Mouse (Mus musculus) urinary bladder, postnatal 0 days (tissue): ENCODE measurements around the gene Sirt3. TPM values are rescaled to one million over a fixed set of nuclear protein-coding genes. Genes with fewer than 3 reads are reported as not detected.

ENCODE experiments used
- polyA plus RNA-seq: library from polyadenylated mRNA; unstranded; fragments of >200 nt; fragmentation: Nextera tagmentation; extraction: Ambion mirVana; gene quantifications from 2 replicates; pipeline ENCODE4 v1.2.1, GENCODE M21; 2015

The Sirt3 gene
- 16.6 and 18.1 TPM in 2 replicates for polyA plus RNA-seq

DNA sequence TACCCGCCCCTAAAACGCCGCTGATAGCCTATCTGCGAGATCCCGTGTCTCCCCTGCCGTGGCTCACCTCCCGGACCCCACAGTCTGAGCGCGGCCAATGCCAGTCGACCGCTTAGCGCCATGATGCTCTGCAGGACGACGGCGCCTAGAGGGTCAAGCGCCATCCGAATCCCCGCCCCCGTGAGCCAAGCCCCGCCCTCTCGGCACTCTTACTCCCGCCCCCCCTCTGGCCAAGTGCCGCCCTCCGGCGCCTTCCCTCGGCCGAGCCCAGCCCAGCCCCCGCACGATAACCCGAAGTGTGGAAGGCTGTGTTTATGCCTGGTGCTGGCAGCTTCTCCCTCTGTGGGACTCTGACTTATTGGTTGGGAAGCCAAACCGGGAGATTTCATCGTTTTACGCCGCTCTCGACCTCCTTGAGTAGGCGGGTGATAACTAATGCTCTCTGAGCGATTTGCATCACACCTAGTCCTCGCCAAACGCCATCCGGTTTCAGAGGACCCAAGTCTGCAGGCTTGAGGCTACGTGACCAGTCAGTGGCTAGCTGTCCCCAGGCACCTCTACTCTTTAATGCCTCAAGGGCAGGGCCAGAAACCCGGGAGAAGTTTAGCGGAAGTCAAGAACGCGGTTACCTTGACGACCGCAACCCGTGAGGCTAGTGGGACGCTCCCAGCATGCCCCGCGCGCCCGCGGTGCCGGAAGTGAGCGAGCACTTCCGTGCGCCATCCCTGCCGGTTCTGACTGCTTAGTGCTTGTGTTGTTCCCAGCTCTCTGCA, at the start of gene Sirt3, which contains the start of gene Psmd13:
Gene Sirt3 (minus strand): TSS at position 614 of the 773 bp plus-strand sequence.
Gene Psmd13 (plus strand): TSS at position 273 of the 773 bp plus-strand sequence.

DNA sequence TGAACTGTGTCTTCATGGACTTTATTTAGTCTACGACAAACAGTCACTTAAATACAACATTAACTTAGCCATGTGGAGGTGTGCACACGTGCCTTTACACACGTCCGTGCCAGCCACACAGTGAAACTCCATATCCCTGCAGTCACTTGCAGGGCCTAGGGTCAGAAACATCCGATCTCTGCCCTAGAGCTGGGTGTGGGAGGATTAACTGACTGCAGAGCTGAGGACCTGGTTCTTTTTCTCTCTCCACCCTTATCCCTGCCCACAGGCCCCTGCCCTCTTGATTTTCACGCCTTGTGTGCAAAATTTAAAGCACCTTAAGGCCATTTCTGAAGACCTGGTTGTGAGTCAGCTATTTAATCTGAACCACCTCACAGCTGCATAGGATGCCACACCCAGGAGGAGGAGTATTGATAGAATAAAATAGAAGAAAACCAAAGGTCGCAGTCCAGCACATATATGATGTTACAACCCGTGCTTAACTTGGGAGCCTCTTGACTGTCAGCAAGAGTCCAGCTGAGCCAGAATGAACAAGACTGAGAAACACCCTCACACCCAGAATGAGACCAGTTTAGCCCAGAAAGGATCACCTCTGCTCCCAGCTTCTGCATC, 38.4 kb upstream of the Sirt3 start, which contains the start of gene Nlrp6:
Gene Nlrp6 (plus strand): TSS at position 485 of the 612 bp plus-strand sequence.

DNA sequence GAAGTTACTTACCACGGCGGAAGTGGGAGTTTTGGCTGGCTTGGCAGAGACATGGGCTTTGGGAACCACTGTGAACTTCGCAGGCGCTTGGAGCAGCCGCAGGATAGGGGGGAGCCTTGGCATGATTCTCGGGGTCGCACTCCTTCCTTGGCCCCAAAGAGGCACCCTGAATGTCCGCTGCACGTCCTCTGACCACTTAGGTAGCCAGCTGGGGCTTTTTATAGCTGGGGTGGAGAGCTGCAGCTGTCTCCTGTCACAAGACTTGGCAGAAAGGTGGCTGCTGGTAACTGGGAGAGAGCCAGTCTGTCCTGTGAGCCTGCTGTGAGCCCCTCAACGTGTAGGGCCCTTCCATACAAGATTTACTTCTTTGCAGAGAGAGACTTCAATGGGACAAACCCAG, 18.1 kb upstream of the Sirt3 start, which contains the start of gene Cox8b:
Gene Cox8b (minus strand): TSS at position 227 of the 400 bp plus-strand sequence.

DNA sequence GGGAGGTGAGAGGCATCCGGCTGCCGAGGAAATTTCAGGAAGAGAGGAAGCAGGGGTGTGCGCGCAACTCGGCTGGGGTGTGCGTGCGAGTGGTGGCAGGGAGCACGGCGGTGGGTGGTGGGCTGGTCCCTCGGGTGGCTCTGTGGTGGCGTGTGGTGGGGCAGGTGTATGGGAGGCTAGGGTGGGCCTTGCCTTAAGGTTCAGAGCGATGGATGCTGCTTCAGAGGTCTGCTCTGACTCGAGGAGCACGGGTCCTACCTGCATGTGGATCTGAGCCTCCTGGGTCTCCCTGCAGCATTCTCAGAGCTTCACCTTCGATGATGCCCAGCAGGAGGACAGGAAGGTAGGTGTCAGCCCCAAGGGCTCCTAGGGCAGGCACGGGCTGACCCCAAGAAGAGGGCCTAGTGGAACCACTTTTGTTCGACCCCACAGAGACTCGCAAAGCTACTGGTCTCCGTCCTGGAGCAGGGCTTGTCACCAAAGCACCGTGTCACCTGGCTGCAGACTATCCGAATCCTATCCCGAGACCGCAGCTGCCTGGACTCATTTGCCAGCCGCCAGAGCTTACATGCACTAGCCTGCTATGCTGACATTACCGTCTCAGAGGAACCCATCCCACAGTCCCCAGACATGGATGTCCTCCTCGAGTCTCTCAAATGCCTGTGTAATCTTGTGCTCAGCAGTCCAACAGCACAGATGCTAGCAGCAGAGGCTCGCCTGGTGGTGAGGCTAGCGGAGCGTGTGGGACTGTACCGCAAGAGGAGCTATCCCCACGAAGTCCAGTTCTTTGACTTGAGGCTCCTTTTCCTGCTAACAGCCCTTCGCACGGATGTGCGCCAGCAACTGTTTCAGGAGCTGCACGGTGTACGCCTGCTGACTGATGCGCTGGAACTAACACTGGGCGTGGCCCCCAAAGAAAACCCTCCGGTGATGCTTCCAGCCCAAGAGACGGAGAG, 24.3 kb downstream of the Sirt3 start, which contains the start of gene Bet1l:
Gene Bet1l (minus strand): TSS at position 28 of the 956 bp plus-strand sequence.

DNA sequence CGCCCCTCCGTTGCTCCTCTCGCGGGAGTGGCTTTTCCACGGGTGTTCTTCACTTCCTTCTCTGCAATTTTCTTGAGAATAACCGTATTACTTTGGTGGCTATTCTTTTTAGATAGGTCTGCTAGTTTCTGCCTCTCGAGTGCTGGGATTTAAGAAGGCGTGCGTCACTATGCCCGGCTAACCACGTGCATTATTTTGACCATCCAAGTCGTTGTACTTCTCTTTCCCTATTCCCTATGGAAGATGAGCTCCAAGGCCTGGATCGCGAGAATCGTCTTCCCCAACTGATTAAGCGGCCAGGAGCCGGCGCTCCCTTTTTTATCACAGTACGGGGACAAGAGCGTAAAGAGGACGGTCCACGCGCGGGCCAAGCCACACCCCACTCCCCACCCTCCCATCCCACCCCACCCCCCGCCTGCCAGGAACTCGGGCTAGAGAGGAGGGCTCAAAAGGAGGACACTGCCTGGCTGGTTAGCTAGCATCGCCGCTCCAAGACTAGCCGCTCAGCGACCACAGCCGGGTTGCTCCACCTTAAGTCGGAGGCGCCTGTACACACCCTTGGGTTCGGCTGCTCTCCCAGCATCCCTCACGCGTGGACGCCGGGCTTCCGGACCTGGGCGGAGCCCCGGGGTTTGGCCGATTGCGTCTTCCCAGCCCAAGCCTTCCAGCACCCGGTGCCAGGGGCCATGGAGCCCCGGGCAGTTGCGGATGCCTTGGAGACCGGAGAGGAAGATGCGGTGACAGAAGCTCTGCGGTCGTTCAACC, 25.1 kb downstream of the Sirt3 start, which contains the start of gene Ric8a:
Gene Ric8a (plus strand): TSS at position 173 of the 765 bp plus-strand sequence.

DNA sequence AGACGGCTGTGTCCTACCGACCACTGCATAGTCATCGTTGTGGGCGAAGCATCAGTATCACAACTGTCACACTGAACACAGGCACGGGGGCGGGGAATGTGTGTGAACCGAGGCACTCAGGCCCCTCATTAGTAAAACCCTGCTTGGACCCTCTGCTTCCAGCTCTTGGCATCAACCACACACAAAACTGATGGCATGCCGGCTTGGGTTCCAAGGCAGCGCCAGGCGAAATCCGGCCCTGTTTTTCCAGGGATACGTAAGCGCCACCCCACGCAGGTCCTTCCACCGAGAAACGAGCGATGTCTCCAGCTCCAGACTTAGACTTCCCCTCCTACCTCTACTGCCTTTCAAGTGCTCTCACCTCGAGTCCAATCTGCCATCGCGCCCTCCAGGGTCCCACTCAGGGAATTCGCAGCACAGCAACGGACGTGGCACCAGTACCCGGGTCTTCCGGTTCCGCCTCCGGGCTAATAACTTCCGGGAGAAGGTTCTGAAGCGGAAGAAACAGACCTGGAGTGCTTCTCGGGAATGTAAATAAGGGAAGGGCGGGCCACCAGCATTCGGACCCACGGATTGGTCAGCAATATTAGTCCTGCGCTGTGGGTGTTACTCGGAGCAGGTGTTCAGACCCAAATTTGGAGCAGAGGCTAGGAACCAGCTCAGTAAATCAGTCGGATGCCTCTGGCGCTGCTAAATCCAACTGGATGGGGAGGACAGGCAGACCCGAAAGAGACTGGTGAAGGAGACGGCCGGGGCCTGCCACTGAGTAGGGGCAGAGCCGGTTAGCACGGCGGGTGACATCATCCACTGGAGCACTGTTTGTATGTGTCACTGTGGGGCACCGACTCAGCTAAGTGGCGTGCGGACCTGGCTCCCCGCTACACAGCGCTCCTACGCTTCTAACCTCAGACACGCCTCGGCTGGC, 26.0 kb downstream of the Sirt3 start, which contains the start of gene Gm45785:
Gene Gm45785 (minus strand): TSS at position 472 of the 925 bp plus-strand sequence.

DNA sequence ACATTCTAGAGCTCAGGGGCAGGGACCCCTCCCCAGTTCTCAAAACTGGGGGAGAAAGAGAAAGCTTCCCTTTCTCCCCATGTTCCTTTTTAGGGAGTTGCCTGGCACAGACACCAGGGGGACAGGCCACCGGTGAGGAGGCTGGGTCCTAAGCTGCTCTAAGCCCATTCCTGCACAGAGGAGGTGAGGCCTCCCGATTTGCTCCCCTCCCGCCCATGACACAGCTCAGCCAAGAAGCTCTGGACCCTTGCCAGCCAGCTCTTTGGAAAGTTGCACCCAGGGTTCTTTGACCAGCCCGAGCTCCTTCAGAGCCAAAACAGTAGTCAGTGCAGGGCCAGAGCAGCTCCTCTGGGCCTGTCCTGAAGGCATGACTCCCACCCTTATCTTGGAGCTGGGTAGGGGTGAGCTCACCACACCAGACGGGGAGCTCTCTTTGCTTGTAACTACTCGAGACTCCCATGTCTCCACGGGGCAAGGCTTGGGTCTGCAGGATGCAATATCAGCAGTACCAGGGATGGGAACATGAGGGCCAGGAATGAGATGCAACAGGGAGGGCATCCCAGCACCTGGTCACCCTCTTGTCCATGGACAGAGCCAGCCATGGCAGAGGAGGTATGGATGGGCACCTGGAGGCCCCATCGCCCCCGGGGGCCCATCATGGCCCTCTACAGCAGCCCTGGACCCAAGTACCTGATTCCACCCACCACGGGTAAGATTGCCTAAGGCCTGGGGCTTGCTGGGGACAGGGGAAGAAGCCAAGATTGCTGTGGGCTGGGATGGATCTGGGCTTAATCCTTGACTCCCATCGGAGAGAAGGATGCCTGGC, 34.1 kb downstream of the Sirt3 start, which contains the start of gene Odf3:
Gene Odf3 (plus strand): TSS at position 51 of the 826 bp plus-strand sequence.

DNA sequence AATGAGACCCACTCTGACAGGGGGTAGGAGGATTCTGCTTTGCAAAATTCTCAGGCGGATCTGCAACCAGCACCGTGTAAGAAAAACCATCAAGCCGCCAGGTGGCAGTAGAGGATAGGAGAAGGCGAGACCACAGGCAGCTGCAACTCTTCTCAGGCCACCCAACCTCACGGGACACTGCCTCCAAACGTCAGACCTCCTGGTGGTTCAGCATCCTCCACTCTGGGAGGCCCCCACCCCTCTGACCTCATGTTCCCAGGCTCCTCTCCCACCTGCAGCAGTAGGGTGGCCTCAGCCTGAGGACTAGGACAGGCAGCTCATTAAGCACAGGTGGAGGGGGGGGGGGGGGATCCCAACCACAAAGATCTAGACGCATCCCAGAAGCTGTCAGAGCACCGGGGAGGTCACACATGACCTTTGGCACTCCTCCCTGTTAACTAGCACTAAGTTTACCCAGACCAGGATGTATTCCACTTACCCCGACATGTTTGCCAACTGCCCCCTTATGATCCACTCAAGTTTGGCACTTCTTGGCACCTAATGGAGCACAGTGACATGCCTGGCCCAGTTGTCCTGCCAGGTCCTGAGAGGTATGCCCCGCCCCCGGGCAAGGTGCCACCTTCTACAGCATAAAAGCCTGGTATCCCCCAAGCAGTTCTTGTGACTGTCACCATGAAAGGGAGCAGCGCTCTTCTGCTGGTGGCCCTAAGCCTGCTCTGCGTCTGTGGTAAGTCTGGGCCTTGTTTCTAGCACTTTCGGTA, 37.0 kb downstream of the Sirt3 start, which contains the start of gene Scgb1c1:
Gene Scgb1c1 (plus strand): TSS at position 643 of the 761 bp plus-strand sequence.

DNA sequence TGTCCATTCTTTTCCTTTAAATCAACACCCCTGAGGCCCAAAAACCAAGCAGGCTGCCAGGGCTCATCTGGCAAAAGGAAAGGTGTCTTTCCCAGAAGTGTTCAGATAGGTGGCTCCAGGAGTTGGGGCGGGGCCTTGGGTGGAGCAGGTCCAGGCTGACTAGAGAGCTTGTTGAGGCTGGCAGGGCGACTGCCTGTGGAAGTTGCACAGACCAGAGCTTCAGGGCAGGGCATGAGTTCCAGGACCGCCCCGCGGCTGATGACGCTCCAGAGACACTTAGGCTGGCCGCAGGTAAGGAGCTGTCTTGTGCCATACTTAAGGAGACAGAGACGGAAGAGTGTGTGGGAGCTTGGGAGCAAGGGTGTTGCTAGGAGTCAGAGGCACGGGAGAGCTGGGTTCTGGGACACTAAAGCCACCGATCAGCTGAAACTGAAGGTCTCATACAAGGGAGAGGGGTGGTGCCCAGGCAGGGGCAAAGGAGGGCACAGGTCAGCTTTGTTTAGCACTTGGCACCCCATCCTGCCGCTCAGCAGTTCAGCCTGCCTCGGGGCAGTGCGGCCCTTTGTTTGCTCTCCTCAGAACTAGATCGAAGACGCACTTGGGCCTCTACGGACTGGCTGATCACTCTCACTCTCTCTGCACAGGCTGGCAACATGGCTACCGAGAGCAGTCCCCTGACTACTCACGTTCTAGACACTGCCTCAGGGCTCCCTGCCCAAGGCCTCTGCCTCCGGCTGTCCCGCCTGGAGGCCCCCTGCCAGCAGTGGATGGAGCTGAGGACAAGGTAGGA, 46.9 kb downstream of the Sirt3 start, which contains the start of gene Urah:
Gene Urah (plus strand): TSS at position 51 of the 790 bp plus-strand sequence.

DNA sequence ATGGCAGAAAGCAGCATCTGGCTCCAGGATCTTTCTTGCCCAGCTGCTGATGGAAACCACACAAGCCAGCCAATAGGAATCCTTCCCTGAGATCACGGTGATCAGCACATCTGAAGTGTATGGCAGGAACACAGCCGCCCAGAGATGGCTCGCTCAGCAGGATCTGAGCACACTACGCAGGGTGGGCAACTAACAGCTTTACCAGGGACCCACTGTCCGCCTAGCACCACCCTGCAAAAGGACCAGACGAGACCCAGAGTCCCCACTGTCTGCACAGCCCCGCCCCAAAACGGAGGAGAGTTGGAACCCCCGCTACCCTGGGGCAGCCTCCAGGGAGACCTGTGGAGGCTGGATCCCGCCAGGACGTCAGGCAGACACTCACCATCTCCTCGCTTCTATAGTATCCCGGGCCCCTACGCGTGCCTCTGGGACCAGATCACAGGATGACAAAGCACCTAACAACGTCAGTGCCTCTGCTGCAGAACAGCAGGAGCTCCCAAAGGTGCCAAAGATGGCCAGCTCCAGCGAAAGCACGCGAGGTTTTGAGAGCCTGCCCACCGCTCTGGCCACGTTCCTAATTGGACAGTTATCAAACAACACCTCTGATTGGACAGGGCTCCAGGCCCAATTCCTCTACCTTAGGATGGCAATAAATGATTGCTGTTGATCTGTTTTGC, 60.3 kb downstream of the Sirt3 start, which contains the start of gene Zfp941:
Gene Zfp941 (minus strand): TSS at position 526 of the 677 bp plus-strand sequence.

Other genes with a start within 250 kb of the Sirt3 start
- gene Olfr53, start 235.9 kb downstream of the Sirt3 start, polyA plus RNA-seq, result not detected in 2 replicates
- gene Olfr539, start 222.4 kb downstream of the Sirt3 start, polyA plus RNA-seq, result not detected in 2 replicates
- not detected in 2 replicates for gene Olfr45, start 200.4 kb downstream of the Sirt3 start, polyA plus RNA-seq
- not detected in 2 replicates for gene Olfr541, start 185.0 kb downstream of the Sirt3 start, polyA plus RNA-seq
- gene Cyp2e1, start 118.6 kb downstream of the Sirt3 start, polyA plus RNA-seq, result 0.25 and 0.75 TPM in 2 replicates
- gene Syce1, start 94.5 kb downstream of the Sirt3 start, polyA plus RNA-seq, result 0.19 and 0.25 TPM in 2 replicates
- gene Zfp941, start 60.1 kb downstream of the Sirt3 start, polyA plus RNA-seq, result 0.55 and 0.98 TPM in 2 replicates
- 9.5 and 11.1 TPM in 2 replicates for gene Urah, start 47.3 kb downstream of the Sirt3 start, polyA plus RNA-seq
- gene Scgb1c1, start 36.8 kb downstream of the Sirt3 start, polyA plus RNA-seq, result not detected in 2 replicates
- 0.14 TPM in 1 of 2 replicates, not detected in the other for gene Odf3, start 34.5 kb downstream of the Sirt3 start, polyA plus RNA-seq
- gene Gm45785, start 26.0 kb downstream of the Sirt3 start, polyA plus RNA-seq, result not detected in 2 replicates
- 50.8 and 53.1 TPM in 2 replicates for gene Ric8a, start 25.4 kb downstream of the Sirt3 start, polyA plus RNA-seq
- 39.9 and 50.6 TPM in 2 replicates for gene Bet1l, start 24.7 kb downstream of the Sirt3 start, polyA plus RNA-seq
- 160 and 172 TPM in 2 replicates for gene Psmd13, start 341 bp downstream of the Sirt3 start, polyA plus RNA-seq
- gene Cox8b, start 18.1 kb upstream of the Sirt3 start, polyA plus RNA-seq, result 0.43 and 0.74 TPM in 2 replicates
- gene Nlrp6, start 38.6 kb upstream of the Sirt3 start, polyA plus RNA-seq, result 0.08 and 0.22 TPM in 2 replicates
- gene Pgghg, start 59.1 kb upstream of the Sirt3 start, polyA plus RNA-seq, result 17.1 and 17.4 TPM in 2 replicates
- 1.1 and 1.4 TPM in 2 replicates for gene Ifitm5, start 68.0 kb upstream of the Sirt3 start, polyA plus RNA-seq
- gene Gm45717, start 73.6 kb upstream of the Sirt3 start, polyA plus RNA-seq, result 0.60 and 0.79 TPM in 2 replicates
- gene Ifitm2, start 73.7 kb upstream of the Sirt3 start, polyA plus RNA-seq, result 1,342 and 1,631 TPM in 2 replicates
- gene Ifitm1, start 84.9 kb upstream of the Sirt3 start, polyA plus RNA-seq, result 156 and 219 TPM in 2 replicates
- 730 and 992 TPM in 2 replicates for gene Ifitm3, start 128.5 kb upstream of the Sirt3 start, polyA plus RNA-seq
- 0.67 and 3.1 TPM in 2 replicates for gene Ifitm6, start 135.6 kb upstream of the Sirt3 start, polyA plus RNA-seq
- gene Gm17387, start 146.8 kb upstream of the Sirt3 start, polyA plus RNA-seq, result not detected in 2 replicates
- 0.25 and 0.40 TPM in 2 replicates for gene B4galnt4, start 178.8 kb upstream of the Sirt3 start, polyA plus RNA-seq
- gene Pkp3, start 195.9 kb upstream of the Sirt3 start, polyA plus RNA-seq, result 29.1 and 32.9 TPM in 2 replicates
- 4.8 and 5.7 TPM in 2 replicates for gene Sigirr, start 218.3 kb upstream of the Sirt3 start, polyA plus RNA-seq
- gene Ano9, start 235.5 kb upstream of the Sirt3 start, polyA plus RNA-seq, result 3.7 and 5.5 TPM in 2 replicates
- gene Ptdss2, start 240.1 kb upstream of the Sirt3 start, polyA plus RNA-seq, result 30.7 and 33.0 TPM in 2 replicates